Mouse (Mus musculus) retina, embryonic 14.5 days (tissue): Measurements from ENCODE around the gene Clic1.

ENCODE experiments used
- DNase-seq: peaks from one replicate; pipeline ENCODE4 v3.0.0-alpha.2; 2015; ENCODE audit warnings: low spot score

Clic1 gene

DNA sequence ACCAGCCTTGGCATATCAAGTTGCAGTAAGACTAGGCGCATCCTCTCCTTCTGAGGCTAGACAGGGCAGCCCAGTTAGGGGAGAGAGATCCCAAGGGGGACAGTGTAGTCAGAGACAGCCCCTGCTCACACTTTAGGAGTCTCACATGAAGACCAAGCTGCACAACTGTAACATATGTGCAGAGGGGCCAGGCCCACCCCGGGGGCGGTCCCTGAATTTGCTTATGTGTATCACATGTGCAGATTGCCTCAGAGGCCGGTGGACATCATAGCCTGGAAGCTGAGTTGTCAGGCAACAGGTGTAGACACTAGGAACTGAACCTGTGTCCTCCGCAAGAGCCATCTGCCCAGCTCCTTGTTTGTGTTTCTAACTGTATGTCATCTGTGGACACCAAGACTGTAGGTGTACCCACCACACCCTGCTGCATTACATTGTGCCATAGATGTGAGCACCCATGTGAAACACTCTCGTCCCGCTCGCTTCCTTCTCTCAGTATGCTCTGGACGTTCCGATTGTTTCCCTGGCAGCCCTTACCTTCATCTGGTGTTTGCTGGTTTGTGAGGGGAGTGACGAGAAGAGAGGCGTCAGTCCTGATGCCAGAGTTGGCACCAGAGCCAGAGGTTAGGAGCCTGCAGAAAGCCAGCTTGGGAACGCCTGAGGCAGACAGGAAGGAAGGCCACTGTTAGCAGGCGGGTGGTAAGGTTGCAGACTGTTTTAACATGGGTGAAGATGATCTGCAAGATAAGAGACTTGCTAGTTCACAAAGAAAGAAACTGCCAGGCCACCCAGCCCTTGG lies 42.8 kb downstream of the Clic1 start:
- DNase-seq, result no peak

DNA sequence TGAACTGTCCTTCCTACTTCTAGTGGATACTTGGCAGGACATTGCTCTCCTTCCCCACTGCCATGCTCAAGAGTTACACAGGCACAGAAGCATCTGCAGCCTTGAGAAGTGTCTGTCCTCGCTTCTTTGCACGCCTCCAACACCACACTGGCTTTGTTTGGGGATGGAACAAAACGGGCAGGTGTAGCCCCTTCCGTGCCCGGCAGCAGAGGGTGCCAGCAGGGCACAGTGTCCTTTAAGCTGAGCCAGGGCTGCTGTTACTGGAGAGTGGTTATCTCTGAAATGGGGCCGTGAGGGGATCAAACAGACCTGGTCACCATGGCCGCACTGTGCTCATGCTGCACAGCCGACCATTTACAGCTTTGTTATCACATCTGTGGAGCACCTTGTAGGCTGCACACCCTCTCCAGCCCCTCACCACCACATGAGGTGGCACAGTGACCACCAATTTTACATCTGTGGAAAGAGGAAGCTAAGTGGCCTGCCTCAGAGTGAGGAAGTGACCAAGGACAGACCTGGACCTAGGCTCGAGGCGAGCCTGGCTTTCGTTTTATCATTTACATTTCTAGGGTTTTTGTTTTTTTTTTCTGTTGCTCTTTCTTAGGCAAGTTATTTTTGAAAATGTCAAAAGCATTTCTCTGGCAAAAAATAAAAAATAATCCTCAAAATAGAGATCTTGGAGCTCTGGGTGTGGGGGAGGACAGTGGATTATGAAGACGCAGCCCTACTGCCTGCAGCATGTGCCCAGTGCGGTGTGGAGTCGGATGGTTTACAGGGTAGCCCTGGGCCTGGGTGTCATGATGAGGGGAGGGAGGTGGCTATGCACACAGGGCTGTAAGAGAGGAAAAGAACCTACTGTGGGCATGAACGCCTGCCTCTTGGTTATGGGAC lies 45.0 kb downstream of the Clic1 start:
- DNase-seq, result no peak

DNA sequence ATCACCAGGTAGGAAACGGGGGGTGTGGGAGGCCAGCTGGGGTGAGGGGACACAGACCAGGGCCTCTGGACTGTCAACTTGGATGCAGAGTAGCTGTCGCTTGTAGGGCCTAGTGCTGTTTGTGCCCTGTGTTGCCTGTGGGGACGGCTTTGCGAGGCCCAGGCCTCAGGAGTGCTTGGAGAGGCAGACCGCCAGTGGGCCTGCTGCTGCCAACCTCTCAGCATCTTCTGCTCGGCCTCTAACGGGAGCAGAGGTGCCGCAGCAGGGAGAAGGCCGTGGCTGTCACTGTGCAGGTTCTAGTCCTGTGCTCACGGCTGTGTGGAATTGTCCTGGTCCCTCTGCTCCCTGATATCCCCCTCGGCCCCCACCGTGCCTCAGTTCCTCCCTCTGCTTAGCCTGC lies 46.8 kb downstream of the Clic1 start:
- DNase-seq, result no peak

DNA sequence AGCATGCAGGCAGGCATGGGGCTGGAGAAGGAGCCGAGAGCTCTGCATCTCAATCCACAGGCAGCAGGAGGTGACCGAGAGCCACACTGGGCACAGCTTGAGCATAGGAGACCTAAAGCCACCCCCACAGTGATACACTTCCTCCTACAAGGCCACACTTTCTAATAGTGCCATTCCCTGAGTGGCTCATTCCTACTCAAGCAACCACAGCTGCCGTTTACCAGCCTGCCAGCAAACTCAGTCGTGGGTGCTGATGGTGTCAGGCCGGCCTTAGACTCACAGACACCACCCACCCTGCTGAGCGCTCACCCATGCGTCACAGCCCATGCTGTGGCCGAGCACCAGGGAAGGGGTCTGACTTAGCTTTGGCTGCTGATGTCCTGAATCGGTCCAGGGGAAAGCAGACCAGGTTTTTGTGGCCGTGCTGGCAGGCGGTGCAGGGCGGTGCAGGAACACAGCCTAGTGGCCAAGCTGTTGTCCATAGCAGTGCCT lies 47.4 kb downstream of the Clic1 start:
- no peak for DNase-seq

DNA sequence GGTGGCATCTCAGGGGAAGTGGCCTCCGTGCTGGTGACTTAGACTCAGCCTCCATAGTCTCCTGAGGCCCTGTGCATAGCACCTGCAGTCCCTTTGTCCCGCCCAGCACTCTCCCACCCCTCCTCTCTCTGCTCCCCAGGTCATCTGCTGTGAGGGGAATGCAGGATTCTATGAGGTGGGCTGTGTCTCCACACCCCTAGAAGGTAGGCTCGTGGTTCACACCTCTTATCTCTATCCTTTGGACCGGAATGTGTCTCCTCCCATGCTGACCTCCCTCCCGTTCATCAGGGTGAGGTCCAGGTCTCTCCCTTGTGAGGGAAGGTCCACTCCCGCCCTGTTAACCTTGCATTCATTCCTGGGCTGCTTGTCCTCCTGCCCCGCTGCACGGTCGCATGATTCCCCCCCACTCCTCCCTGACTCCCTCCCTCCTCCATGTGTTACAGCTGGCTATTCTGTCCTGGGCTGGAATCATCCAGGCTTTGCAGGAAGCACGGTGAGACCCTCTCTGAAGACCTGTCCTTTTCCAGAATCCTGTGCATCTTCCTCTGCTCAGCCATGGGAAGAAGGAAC lies 50.5 kb downstream of the Clic1 start:
- no peak for DNase-seq

DNA sequence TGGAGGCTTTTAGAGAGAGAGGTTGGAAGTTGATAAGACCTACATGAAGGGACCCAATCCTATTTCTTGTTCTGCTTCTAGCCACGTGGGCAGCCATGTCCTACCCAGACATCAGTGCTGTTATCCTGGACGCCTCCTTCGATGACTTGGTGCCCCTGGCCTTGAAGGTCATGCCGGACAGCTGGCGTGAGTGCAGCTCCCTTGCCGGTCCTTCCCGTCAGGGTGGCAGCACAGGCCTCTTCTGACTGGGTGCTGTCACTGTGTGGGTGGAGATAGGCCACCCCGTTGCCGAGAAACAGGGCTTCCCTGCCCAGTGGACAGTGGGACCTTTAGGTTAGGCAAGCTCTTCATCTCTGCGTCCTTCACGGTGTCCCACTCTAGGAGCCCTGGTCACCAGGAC lies 51.4 kb downstream of the Clic1 start:
- DNase-seq, result no peak

DNA sequence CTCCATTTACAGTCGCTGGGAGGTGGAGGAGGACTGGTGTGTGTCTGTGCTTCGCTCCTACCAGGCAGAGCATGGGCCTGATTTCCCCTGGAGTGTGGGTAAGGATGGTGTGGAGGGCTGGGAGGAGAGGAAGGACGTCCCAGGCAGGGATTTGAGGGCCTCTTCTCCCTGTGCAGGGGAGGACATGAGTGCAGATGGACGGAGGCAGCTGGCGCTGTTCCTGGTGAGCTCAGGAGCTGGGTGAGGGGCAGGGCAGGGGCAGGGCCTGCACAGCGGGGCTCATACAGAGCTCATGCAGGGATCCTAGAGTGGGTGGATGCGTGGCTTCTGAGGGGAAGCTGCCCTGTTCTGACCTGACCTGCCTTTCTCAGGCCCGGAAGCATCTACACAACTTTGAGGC lies 52.5 kb downstream of the Clic1 start:
- DNase-seq, result no peak

DNA sequence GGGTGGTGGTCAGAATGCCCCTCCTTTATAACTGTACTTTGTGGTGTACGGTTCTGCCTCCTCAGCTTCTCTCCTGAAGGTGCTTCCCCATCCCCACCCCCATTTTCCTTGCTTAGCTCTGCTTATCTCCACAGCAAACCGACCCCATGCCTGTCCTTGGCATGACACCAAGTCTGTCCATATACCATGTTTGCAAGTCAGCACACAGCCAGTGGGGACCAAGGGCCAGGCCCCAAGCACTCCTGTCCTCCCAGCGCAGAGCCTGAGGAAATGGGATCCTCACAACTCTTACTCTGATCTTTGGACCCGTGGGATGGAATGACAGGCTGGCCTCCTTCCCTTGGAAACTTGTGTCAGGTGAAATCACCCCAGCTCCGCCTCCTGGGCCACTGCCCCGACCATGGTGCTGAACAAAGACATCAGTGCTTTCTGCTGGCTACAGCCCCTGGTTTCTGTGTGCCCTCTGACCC lies 53.5 kb downstream of the Clic1 start:
- DNase-seq, result no peak

DNA sequence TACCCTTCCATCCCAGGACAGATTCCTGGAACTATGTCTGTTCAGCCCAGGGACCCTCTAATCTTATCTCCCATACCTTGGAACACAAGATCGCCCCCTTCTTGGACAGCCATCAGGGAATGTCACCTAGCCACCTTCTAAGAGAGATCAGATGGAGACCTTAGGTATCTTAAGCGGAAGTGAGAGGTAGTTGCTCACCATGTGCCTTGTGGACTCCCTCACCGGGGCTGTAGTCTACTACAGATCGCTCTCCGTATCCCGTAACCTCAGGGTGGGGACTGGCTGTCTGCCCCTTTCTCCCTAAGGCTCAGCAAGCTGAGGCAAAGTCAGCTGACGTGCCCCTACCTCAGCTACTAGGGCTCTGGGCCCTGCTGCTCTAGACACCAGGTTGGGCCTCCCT lies 54.3 kb downstream of the Clic1 start:
- no peak for DNase-seq

DNA sequence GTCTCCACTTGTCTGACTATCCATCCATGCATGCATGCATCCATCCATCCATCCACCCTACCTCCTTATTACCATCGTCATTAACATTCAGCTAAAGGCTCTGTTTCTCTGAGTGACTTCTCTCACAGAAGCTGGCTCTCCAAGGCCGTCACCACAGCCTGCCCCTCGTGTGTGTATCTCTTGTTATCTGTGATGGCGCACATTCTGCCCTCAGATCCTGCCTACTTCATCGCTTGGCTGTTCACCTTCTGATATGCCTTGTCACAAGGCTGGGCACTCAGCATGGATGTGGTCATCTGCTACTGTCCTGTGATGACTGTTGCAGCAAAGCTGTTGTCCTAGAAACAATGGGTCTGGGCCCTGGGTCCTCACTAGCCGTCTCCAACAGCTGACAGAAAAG lies 55.0 kb downstream of the Clic1 start:
- DNase-seq, result no peak

DNA sequence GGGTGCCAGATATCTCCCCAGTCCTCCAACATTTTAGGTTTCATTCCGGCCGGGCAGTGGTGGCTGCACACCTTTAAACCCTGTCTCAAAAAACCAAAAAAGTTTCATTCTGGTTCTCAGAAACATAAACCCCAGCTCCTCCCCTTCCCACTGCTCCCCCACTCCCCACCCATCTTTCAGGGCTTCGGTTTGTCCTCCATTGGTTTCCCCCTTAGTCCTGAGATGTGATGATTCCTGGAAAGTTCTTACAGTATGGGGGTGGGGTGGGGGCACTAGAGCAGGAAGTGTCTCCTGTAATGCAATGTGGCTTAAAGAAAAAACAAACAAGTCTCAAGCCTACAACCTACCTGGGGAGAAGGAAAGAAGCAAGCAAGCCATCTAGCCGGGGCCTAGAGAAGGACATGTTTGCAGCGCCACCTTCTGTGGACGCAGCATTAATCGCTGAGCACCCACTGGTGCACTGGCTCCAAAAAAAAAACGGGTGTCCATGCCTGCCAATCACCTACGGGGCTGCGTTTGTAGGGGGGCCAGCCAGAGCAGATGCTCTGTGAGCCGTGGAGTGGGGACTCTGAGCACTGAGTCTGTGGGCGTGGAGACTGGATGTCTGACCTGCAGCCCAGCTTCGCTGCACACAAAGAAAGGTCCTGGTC lies 56.1 kb downstream of the Clic1 start:
- DNase-seq, result peak; percentile 75

DNA sequence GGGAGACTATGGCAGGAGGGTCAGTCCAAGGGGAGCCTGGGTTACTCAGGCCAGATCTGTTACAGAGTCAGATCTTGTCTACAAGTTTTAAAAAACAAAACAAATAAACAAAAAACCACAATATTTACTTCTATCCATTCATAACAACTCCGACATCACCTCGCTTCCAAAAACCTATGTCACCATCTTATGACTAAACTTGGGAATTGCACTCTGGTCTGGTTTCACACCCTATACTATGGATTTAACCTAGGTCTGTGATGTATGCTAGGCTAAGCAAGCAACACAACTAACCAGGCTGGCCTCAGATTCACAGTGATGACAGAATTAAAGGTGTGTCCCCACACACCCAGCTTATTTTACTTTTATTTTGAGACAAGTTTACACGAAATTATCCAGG lies 56.8 kb downstream of the Clic1 start:
- DNase-seq, result peak; percentile 20

DNA sequence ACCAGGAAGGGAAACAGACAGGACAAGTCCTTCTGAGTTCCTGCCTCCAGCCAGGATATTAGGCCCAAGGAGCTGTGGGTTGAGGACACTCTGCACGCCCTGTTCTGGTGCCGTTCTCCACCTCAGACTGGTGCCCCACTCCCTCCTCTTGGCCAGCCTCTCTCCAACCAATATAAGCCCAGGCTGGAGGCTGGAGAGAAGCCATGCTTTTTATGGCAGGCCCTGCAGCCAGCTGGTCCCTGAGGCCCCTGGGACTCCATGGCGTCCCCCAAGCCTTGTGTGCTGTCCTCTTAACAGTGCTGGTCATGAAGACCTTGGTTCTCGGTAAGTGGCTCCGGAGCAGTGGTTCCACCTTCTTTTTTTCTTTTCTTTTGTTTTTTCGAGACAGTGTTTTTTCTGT lies 58.3 kb downstream of the Clic1 start, which contains the start of gene Ly6g5c:
Gene Ly6g5c (plus strand): TSS at position 183 of the 400 bp plus-strand sequence.
- no peak for DNase-seq
